Mouse (Mus musculus) activated CD4-positive, CD25-positive, alpha-beta regulatory T cell, adult 4 months (primary cell): ENCODE data around the gene Mrpl18. TPM values are rescaled to one million over a fixed set of nuclear protein-coding genes. Genes with fewer than 3 reads are reported as not detected.
A peak's percentile ranks its signal among the peaks of the same experiment; 100 is the strongest.
"Not testable (repeated sequence)": the region's sequence is repeated elsewhere in the genome, so short reads cannot be mapped to it uniquely, and the experiment has no call there.

ENCODE experiments used
- ATAC-seq: one replicate; pipeline ENCODE4 v1.8.0; 2017
- polyA plus RNA-seq, 2 experiments: library from polyadenylated mRNA; unstranded; fragments of 100-300 nt; shearing (Covaris generic); gene quantifications; one replicate each; pipeline ENCODE4 v1.2.1; 2017

Mrpl18 gene
- polyA plus RNA-seq, 2 experiments from 2014 or later, result 209 to 240 TPM

GRCm38 (mm10) chr17:12909361-12910280 lies 6.5 kb downstream of the Mrpl18 start, which contains the start of gene Pnldc1:
Gene Pnldc1 (minus strand): TSS chr17:12910230.
- no peak for ATAC-seq

GRCm38 (mm10) chr17:12906436-12906835 lies 9.7 kb downstream of the Mrpl18 start:
- no peak for ATAC-seq

GRCm38 (mm10) chr17:12905810-12906209 lies 10.3 kb downstream of the Mrpl18 start:
- ATAC-seq, result no peak

- no peak for ATAC-seq
Measured at GRCm38 (mm10) chr17:12904349-12904748, 11.8 kb downstream of the Mrpl18 start.

GRCm38 (mm10) chr17:12903372-12904333 lies 12.5 kb downstream of the Mrpl18 start:
- ATAC-seq, result no peak

GRCm38 (mm10) chr17:12902291-12902690 lies 13.9 kb downstream of the Mrpl18 start:
- ATAC-seq, result no peak

- not testable (repeated sequence) for ATAC-seq
Measured at GRCm38 (mm10) chr17:12898607-12899006, 17.5 kb downstream of the Mrpl18 start.

GRCm38 (mm10) chr17:12897674-12898073 lies 18.5 kb downstream of the Mrpl18 start:
- no peak for ATAC-seq

- ATAC-seq, result peak; percentile 28
Measured at GRCm38 (mm10) chr17:12892033-12892432, 24.1 kb downstream of the Mrpl18 start.

- no peak for ATAC-seq
Measured at GRCm38 (mm10) chr17:12891054-12891453, 25.1 kb downstream of the Mrpl18 start.

- no peak for ATAC-seq
Measured at GRCm38 (mm10) chr17:12887021-12887775, 28.9 kb downstream of the Mrpl18 start.

- ATAC-seq, result peak; percentile 100
Measured at GRCm38 (mm10) chr17:12886620-12887019, 29.5 kb downstream of the Mrpl18 start.

- no peak for ATAC-seq
Measured at GRCm38 (mm10) chr17:12881216-12881615, 34.9 kb downstream of the Mrpl18 start.

- peak; percentile 88 for ATAC-seq
Measured at GRCm38 (mm10) chr17:12880178-12880577, 36.0 kb downstream of the Mrpl18 start.

- no peak for ATAC-seq
Measured at GRCm38 (mm10) chr17:12875734-12876133, 40.4 kb downstream of the Mrpl18 start, which contains the start of gene Mrgprh. Gene Mrgprh (plus strand): TSS chr17:12876034.

- ATAC-seq, result no peak
Measured at GRCm38 (mm10) chr17:12872275-12873028, 43.7 kb downstream of the Mrpl18 start.

- no peak for ATAC-seq
Measured at GRCm38 (mm10) chr17:12868640-12869039, 47.5 kb downstream of the Mrpl18 start.

- no peak for ATAC-seq
Measured at GRCm38 (mm10) chr17:12868043-12868442, 48.1 kb downstream of the Mrpl18 start, which contains the start of gene Mas1. Gene Mas1 (minus strand): TSS chr17:12868143.

- no peak for ATAC-seq
Measured at GRCm38 (mm10) chr17:12866853-12867252, 49.3 kb downstream of the Mrpl18 start.

GRCm38 (mm10) chr17:12865407-12865806 lies 50.7 kb downstream of the Mrpl18 start:
- ATAC-seq, result no peak

GRCm38 (mm10) chr17:12864111-12864510 lies 52.0 kb downstream of the Mrpl18 start:
- no peak for ATAC-seq
